Comparison of ENCODE assay signal across 13 mouse cellular contexts in the genomic region with DNA sequence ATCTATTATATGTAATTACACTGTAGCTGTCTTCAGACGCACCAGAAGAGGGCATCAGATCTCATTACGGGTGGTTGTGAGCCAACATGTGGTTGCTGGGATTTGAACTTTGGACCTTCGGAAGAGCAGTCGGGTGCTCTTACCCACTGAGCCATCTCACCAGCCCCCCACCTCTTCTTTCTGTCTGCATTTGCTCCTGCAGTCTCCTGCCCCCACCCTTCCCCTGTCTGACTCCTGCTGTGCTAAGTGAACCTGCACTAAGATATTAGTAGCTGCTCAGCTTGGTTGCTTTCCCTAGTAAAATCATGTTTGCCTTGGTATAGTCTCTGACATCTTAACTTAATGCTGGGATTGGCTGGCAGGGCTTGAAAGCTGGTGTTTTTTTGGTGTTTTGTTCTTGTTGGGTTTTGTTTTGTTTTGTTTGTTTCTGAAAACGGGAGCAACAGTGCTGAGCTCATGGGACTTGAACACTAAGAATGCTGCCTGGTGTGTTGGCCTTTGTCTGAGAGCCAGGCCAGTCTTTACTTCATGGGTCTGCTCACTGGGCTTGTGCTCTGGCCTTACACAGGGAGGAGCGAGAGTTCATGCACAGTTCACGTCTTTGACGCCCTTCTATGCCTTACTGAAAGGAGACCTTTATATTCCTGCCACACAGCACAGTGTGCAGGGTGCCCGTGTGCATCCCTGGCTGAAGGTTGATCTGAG. TPM values are rescaled to one million over a fixed set of nuclear protein-coding genes. Genes with fewer than 3 reads are reported as not detected.
DNase-seq lines count a peak whose midpoint lies in the region; ATAC-seq lines count a peak whose summit lies in the region.
"Had no signal": no experiment of that assay in that cellular context is flagged by ENCODE, and none has a peak within 500 bp of the region (broad histone marks: within the 10 kb centered on the region; RNA-seq: fewer than 3 reads in every experiment).

No protein-coding gene starts in this region.

- no peaks in the 10 kb centered on the region for H3K9me3 ChIP-seq in heart, embryonic 14.5 days (ENCODE audit: control insufficient read depth, low read length)
- no peaks in the 10 kb centered on the region for H3K9me3 ChIP-seq in forebrain, embryonic 11.5 days (ENCODE audit: control insufficient read depth, low read length)
- H3K9me3 ChIP-seq in neural tube, embryonic 11.5 days (ENCODE audit: control insufficient read depth, low read length), result no peaks in the 10 kb centered on the region
- H3K9me3 ChIP-seq: liver, embryonic 15.5 days had no signal

- no peak for ATAC-seq in heart, embryonic 14.5 days (ENCODE audit: insufficient number of reproducible peaks, insufficient read depth, low FRiP score, low read depth)
- peak; percentile 80 for ATAC-seq in forebrain, embryonic 11.5 days (replicated peaks; ENCODE audit: low FRiP score)
- peak; percentile 95 for ATAC-seq in neural tube, embryonic 11.5 days (ENCODE audit: insufficient read depth, low FRiP score, low TSS enrichment)
- no peak for ATAC-seq in inflammation-experienced regulatory T-cells, adult 6 months

- peaks cover 0 to 4% of the 10 kb centered on the region in 2 experiments; a peak in 1 of 4 replicates for H3K4me1 ChIP-seq in heart, embryonic 14.5 days (ENCODE audit: control insufficient read depth in 2 of 2, insufficient read depth in 2 of 2, low read length in 2 of 2)
- peaks cover 5% of the 10 kb centered on the region for H3K4me1 ChIP-seq in forebrain, embryonic 11.5 days (replicated peaks; ENCODE audit: control insufficient read depth, insufficient read depth, low read length)
- peaks cover 2% of the 10 kb centered on the region; the same call in 1 of the 2 replicates for H3K4me1 ChIP-seq in neural tube, embryonic 11.5 days (ENCODE audit: control insufficient read depth, insufficient read depth, low read length)

- 0 out of 2 replicates have a peak overlapping the region, but pooled peaks have one; percentile 4 for H3K9ac ChIP-seq in heart, embryonic 14.5 days (ENCODE audit: low read length)
- no peak overlapping the region for H3K9ac ChIP-seq in forebrain, embryonic 11.5 days (ENCODE audit: low read length)
- H3K9ac ChIP-seq in neural tube, embryonic 11.5 days (ENCODE audit: low read length), result no peak overlapping the region
- H3K9ac ChIP-seq: liver, embryonic 15.5 days had no signal

- H3K4me2 ChIP-seq in heart, embryonic 14.5 days (ENCODE audit: low read length), result no peak overlapping the region
- H3K4me2 ChIP-seq in forebrain, embryonic 11.5 days (ENCODE audit: low read depth, low read length, severe bottlenecking), result no peak overlapping the region
- H3K4me2 ChIP-seq in neural tube, embryonic 11.5 days (ENCODE audit: low read depth), result no peak overlapping the region
- H3K4me2 ChIP-seq: liver, embryonic 15.5 days had no signal

- no peaks in the 10 kb centered on the region for H3K27me3 ChIP-seq in heart, embryonic 14.5 days (ENCODE audit: control insufficient read depth, insufficient read depth, low read length)
- no peaks in the 10 kb centered on the region for H3K27me3 ChIP-seq in forebrain, embryonic 11.5 days (ENCODE audit: control insufficient read depth, insufficient read depth, low read length)
- no peaks in the 10 kb centered on the region for H3K27me3 ChIP-seq in neural tube, embryonic 11.5 days (ENCODE audit: control insufficient read depth, insufficient read depth, low read length)
- H3K27me3 ChIP-seq: liver, embryonic 15.5 days had no signal

- no peaks in the 10 kb centered on the region for H3K36me3 ChIP-seq in heart, embryonic 14.5 days (ENCODE audit: control insufficient read depth, insufficient read depth, low read length)
- H3K36me3 ChIP-seq in forebrain, embryonic 11.5 days (ENCODE audit: control insufficient read depth, insufficient read depth, low read length), result no peaks in the 10 kb centered on the region
- H3K36me3 ChIP-seq in neural tube, embryonic 11.5 days (ENCODE audit: control insufficient read depth, insufficient read depth, low read length), result no peaks in the 10 kb centered on the region; the same call in 1 of the 2 replicates

- intact Hi-C loops in heart, postnatal 14 days (cut with DNase I), result no loop called here

- WGBS in heart, embryonic 14.5 days, result 59% methylated on average over 9 of the region's 9 CpGs
- WGBS in forebrain, embryonic 11.5 days, result 23% methylated on average over 9 of the region's 9 CpGs
- 32% methylated on average over 9 of the region's 9 CpGs for WGBS in neural tube, embryonic 11.5 days

- 0 out of 4 replicates have a peak overlapping the region, but pooled peaks of 1 of the 2 experiments have one; percentile 28 for H3K27ac ChIP-seq in heart, embryonic 14.5 days (replicated peaks in 1 of 2; ENCODE audit: control insufficient read depth in 1 of 2, insufficient read depth in 1 of 2, low read depth in 2 of 2, low read length in 2 of 2)
- 0 out of 2 replicates have a peak overlapping the region, but pooled peaks have one; percentile 34 for H3K27ac ChIP-seq in forebrain, embryonic 11.5 days (ENCODE audit: low read depth, low read length)
- H3K27ac ChIP-seq in neural tube, embryonic 11.5 days (ENCODE audit: low read depth, low read length), result peak overlapping the region; percentile 42
- H3K27ac ChIP-seq: liver, embryonic 15.5 days had no signal

- no peak for DNase-seq in heart, postnatal 14 days
- peak; percentile 79 for DNase-seq in R1 (ENCODE audit: low read depth, low spot score)
- peak; percentile 67 for DNase-seq in forebrain, embryonic 11.5 days (ENCODE audit: low spot score)
- DNase-seq in neural tube, embryonic 11.5 days (ENCODE audit: low spot score), result peak; percentile 73
- no peak for DNase-seq in adrenal gland, postnatal 4 days (ENCODE audit: low spot score in 2 of 2)
- no peak for DNase-seq in thymus, postnatal 14 days
- DNase-seq: cerebellum, adult 9-11 months; right cerebral cortex, postnatal 4 days had no signal

- H3K4me3 ChIP-seq in heart, embryonic 14.5 days (ENCODE audit: control insufficient read depth in 1 of 2, insufficient read depth in 1 of 2, low read depth in 1 of 2, low read length in 2 of 2), result no peak overlapping the region
- no peak overlapping the region for H3K4me3 ChIP-seq in forebrain, embryonic 11.5 days (ENCODE audit: low read depth, low read length)
- H3K4me3 ChIP-seq in neural tube, embryonic 11.5 days (ENCODE audit: low read depth, low read length), result no peak overlapping the region
- H3K4me3 ChIP-seq: erythroblast, embryonic 14.5 days; liver, embryonic 15.5 days had no signal

RNA-seq across cellular contexts. Expression of gene Tomm6, which starts 25.0 kb away (rescaled TPM):
- polyA plus RNA-seq in heart, embryonic 14.5 days (2014; fragmentation: Nextera tagmentation; extraction: Ambion mirVana), result 354 and 369 TPM in 2 replicates
- total RNA-seq in heart, postnatal 14 days (2021), result 100 to 1,000 TPM; 129 TPM
- 326 and 354 TPM in 2 replicates for polyA plus RNA-seq in forebrain, embryonic 11.5 days (2014; fragmentation: Nextera tagmentation; extraction: Ambion mirVana)
- polyA plus RNA-seq in neural tube, embryonic 11.5 days (2014; fragmentation: Nextera tagmentation; extraction: Ambion mirVana), result 333 and 346 TPM in 2 replicates
- 100 to 1,000 TPM; 189 to 203 TPM for total RNA-seq in adrenal gland, postnatal 4 days (2021)
- polyA plus RNA-seq in inflammation-experienced regulatory T-cells, adult 6 months (2017; shearing (Covaris generic)), result 100 to 1,000 TPM; 299 to 411 (median 338) TPM

RNA-seq across cellular contexts. Expression of gene Frs3, which starts 25.7 kb away (rescaled TPM):
- 2.8 TPM in 2 replicates for polyA plus RNA-seq in heart, embryonic 14.5 days (2014; fragmentation: Nextera tagmentation; extraction: Ambion mirVana)
- total RNA-seq in heart, postnatal 14 days (2021), result 1 to 10 TPM; 3.3 to 5.4 TPM
- 8.3 and 8.4 TPM in 2 replicates for polyA plus RNA-seq in forebrain, embryonic 11.5 days (2014; fragmentation: Nextera tagmentation; extraction: Ambion mirVana)
- 8.6 and 12.1 TPM in 2 replicates for polyA plus RNA-seq in neural tube, embryonic 11.5 days (2014; fragmentation: Nextera tagmentation; extraction: Ambion mirVana)
- total RNA-seq in adrenal gland, postnatal 4 days (2021), result 10 to 100 TPM in 1 of 2 experiments, 1 to 10 TPM in 1; 9.3 to 12.4 TPM
- polyA plus RNA-seq in inflammation-experienced regulatory T-cells, adult 6 months (2017; shearing (Covaris generic)), result not detected

RNA-seq across cellular contexts. Expression of gene Gm21981, which starts 31.1 kb away (rescaled TPM):
- 0.53 and 1.4 TPM in 2 replicates for polyA plus RNA-seq in heart, embryonic 14.5 days (2014; fragmentation: Nextera tagmentation; extraction: Ambion mirVana)
- under 1 TPM; 0.74 to 0.78 TPM for total RNA-seq in heart, postnatal 14 days (2021)
- polyA plus RNA-seq in forebrain, embryonic 11.5 days (2014; fragmentation: Nextera tagmentation; extraction: Ambion mirVana), result 1.4 and 1.6 TPM in 2 replicates
- 1.8 and 2.7 TPM in 2 replicates for polyA plus RNA-seq in neural tube, embryonic 11.5 days (2014; fragmentation: Nextera tagmentation; extraction: Ambion mirVana)
- 1 to 10 TPM; 1.5 to 1.7 TPM for total RNA-seq in adrenal gland, postnatal 4 days (2021)
- polyA plus RNA-seq in inflammation-experienced regulatory T-cells, adult 6 months (2017; shearing (Covaris generic)), result not detected
- total RNA-seq: neutrophil, adult 5-6 weeks had no signal
- polyA plus RNA-seq: erythroblast, embryonic 14.5 days; liver, embryonic 15.5 days had no signal

RNA-seq across cellular contexts. Expression of gene Prickle4, which starts 31.4 kb away (rescaled TPM):
- 0.78 TPM in 1 of 2 replicates, not detected in the other for polyA plus RNA-seq in heart, embryonic 14.5 days (2014; fragmentation: Nextera tagmentation; extraction: Ambion mirVana)
- total RNA-seq in heart, postnatal 14 days (2021), result 1 to 10 TPM; 3.8 to 5.4 TPM
- 0.80 and 1.3 TPM in 2 replicates for polyA plus RNA-seq in forebrain, embryonic 11.5 days (2014; fragmentation: Nextera tagmentation; extraction: Ambion mirVana)
- 0.84 and 2.7 TPM in 2 replicates for polyA plus RNA-seq in neural tube, embryonic 11.5 days (2014; fragmentation: Nextera tagmentation; extraction: Ambion mirVana)
- total RNA-seq in adrenal gland, postnatal 4 days (2021), result 1 to 10 TPM; 1.4 to 2.6 TPM
- polyA plus RNA-seq in inflammation-experienced regulatory T-cells, adult 6 months (2017; shearing (Covaris generic)), result not detected
- total RNA-seq: neutrophil, adult 5-6 weeks had no signal
- polyA plus RNA-seq: liver, embryonic 15.5 days had no signal

RNA-seq across cellular contexts. Expression of gene Usp49, which starts 32.7 kb away (rescaled TPM):
- 3.0 and 3.2 TPM in 2 replicates for polyA plus RNA-seq in heart, embryonic 14.5 days (2014; fragmentation: Nextera tagmentation; extraction: Ambion mirVana)
- 1 to 10 TPM; 4.4 to 4.5 TPM for total RNA-seq in heart, postnatal 14 days (2021)
- 7.2 and 8.1 TPM in 2 replicates for polyA plus RNA-seq in forebrain, embryonic 11.5 days (2014; fragmentation: Nextera tagmentation; extraction: Ambion mirVana)
- 7.9 and 8.9 TPM in 2 replicates for polyA plus RNA-seq in neural tube, embryonic 11.5 days (2014; fragmentation: Nextera tagmentation; extraction: Ambion mirVana)
- 10 to 100 TPM; 12.7 to 13.3 TPM for total RNA-seq in adrenal gland, postnatal 4 days (2021)
- under 1 TPM; 0.58 to 0.97 (median 0.70) TPM for polyA plus RNA-seq in inflammation-experienced regulatory T-cells, adult 6 months (2017; shearing (Covaris generic))

Comparison
In these comparisons a context has a peak if more than half of its experiments do, and no peak if none do; other contexts are left out.
1. ATAC-seq: peak in forebrain, embryonic 11.5 days (single experiment) and neural tube, embryonic 11.5 days (single experiment); none in heart, embryonic 14.5 days (single experiment) and inflammation-experienced regulatory T-cells, adult 6 months (single experiment).
2. DNase-seq: peak in R1 (single experiment), forebrain, embryonic 11.5 days (single experiment) and neural tube, embryonic 11.5 days (single experiment); none in heart, postnatal 14 days (0 of 2), adrenal gland, postnatal 4 days (0 of 2) and thymus, postnatal 14 days (single experiment).